Mouse (Mus musculus) natural killer cell, adult 2 months (primary cell): ENCODE results near the gene Myh7b.
A peak's percentile ranks its signal among the peaks of the same experiment; 100 is the strongest.
"Not testable (repeated sequence)": the region's sequence is repeated elsewhere in the genome, so short reads cannot be mapped to it uniquely, and the experiment has no call there.

Experiments
- DNase-seq, 2 experiments: peaks; one replicate each; pipeline ENCODE4 v3.0.0; 2022; ENCODE audit warnings: low spot score in 2 of 2

Myh7b gene

GRCm38 (mm10) chr2:155604560-155605235 lies 6.3 kb upstream of the Myh7b start:
- no peak for DNase-seq

DNA sequence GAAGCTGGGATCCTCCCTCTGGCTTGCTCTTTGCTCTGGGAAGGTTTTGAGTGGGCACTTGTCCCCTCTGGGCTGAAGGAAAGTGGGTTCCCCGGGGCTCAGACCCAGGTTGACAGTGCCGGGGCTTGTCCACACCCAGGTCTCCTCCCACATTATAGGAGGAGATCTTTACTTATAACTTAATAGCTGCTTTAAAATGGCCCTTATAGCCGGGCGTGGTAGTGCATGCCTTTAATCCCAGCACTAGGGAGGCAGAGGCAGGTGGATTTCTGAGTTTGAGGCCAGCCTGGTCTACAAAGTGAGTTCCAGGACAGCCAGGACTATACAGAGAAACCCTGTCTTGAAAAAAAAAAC lies 5.8 kb upstream of the Myh7b start:
- not testable (repeated sequence) for DNase-seq

- DNase-seq: no peak
Measured at GRCm38 (mm10) chr2:155606360-155606759, 4.7 kb upstream of the Myh7b start.

DNA sequence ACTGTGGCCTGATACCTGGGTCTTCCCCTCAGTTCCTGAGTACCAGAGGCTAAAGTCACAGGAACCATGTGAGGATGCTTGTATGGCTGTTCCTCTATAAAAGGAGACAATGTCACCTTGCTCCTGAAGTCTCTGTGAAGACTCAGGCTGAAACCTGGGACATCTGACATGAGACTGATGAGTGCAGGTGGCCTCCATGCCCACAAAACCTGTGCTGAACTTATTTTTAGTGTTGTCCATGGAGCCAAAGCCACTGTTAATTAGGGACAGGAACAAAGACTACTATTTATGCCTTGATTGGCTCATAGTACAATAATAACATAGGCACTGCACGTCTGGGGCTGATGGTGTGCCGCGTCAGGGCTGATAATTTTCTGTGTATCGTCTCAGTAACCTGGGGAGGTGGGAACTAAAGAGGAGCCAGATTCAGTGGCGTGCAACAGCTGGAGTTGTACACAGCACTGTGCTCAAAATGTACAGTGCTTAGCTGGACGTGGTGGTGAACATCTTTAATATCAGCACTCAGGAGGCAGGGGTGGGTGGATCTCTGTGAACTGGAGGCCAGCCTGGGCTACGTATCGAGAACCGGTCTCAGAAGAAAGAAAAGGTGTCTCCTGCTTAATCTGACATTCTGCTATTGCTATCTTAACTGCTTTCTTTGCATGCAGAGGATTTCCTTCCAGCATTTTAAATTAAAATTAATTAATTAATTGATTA lies 980 bp downstream of the Myh7b start:
- DNase-seq: no peak

DNA sequence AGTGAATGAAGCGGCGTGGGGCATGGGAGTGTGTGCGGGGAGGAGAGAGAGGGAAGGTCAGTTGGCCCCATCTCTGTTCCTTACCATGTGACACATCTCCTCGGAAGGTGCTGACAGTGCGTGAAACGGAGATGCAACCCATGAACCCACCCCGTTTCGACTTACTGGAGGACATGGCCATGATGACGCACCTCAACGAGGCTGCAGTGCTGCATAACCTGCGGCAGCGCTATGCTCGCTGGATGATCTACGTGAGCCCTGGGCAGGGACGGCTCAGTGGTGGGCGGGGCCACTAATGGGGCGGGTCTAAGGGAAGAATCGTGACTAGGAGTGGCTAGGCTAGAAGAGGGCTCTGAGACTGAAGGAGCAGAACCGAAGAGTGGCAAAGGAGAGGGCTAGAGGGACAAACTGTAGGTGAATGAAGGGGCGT lies 2.3 kb downstream of the Myh7b start:
- peak; percentile 61 to 69 for DNase-seq

DNA sequence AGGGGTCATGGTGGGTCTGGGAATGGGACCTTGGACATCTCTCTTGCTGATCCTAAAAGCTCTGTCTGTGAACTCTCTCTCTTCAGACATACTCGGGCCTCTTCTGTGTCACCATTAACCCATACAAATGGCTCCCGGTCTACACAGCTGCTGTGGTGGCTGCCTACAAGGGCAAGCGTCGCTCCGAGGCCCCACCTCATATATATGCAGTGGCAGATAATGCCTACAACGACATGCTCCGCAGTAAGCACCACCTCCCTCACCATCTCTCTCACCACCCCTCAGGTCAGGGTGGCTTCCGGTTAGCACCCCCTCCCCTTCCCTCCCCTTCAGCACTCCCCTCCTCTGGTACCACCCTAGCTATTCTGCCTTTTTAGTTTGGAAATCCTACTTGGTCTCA lies 2.9 kb downstream of the Myh7b start:
- DNase-seq: no peak

DNA sequence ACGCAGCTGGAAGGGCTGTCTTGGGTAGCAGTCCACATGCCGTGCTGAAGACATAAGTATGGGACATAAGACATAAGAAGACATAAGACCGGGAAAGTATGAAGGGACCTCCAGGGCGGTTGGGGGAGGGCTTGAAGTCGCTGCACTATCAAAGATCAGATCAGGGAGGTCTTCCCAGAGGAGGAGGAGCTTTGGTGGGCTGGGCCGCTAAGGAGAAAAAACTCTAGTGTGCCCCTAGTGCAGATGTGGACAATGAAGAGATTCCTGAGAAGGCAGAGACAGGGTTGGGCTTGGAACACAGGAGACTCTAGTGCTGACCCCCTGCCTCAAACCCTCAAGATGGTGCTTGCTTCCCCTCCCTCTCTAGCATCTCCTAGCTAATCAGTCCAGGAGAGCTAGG lies 6.0 kb downstream of the Myh7b start:
- no peak for DNase-seq

GRCm38 (mm10) chr2:155619817-155620216 lies 8.8 kb downstream of the Myh7b start:
- DNase-seq: peak; percentile 73 to 82

DNA sequence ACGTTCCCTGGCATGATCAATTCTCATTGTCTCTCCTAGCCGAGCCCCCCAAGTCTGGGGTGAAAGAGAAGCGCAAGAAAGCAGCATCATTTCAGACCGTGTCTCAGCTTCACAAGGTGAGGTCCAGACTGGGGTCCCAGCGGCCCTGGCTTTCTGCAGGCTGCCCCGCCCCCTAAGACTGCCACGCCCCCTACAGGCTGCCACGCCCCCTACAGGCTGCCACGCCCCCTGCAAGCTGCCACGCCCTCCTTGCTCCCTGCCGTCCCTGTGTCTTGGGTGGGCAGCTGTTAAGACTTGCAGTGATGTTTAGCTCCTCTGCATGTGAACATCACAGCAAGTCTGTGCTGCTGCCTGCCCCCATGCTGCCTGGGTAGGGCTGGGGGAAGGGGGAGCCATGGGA lies 11.6 kb downstream of the Myh7b start:
- no peak for DNase-seq

DNA sequence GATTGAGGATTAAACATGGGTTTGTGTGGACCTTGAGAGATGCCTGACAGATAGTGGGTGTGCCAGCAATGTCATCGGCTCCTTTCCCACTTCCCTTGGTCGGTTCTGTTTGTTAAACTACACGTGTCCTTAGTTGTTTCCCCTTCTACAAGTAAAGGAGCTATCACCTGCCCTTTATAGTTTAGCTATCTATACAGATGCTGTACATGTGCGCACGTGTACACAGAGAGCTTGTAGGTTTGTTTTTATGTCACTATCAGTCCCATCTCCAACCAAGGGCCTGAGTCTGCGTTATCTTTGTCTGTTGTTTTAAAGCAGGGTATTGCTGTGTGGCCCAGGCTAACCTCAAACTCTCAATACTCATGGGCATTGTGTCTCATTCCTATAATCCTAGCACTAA lies 13.0 kb downstream of the Myh7b start:
- no peak for DNase-seq

DNA sequence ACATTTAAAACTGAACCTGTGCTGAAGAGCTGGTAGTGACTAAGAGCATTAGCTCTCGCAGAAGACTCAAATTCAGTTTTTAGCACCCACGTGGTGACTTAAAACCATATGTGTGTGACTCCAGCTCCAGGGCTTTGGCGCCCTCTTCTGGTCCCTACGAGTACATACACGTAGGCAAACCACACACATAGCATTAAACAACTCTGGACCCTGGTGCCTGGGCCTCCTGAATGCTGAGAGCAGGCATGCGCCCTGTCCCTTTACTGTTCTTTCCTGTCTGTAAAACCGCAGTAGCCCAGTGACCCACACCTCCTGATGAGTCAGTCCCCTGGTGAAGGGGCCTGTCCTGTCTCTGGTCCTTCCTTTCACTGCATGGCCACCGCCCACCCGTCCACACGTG lies 13.7 kb downstream of the Myh7b start:
- peak; percentile 41 to 50 for DNase-seq

DNA sequence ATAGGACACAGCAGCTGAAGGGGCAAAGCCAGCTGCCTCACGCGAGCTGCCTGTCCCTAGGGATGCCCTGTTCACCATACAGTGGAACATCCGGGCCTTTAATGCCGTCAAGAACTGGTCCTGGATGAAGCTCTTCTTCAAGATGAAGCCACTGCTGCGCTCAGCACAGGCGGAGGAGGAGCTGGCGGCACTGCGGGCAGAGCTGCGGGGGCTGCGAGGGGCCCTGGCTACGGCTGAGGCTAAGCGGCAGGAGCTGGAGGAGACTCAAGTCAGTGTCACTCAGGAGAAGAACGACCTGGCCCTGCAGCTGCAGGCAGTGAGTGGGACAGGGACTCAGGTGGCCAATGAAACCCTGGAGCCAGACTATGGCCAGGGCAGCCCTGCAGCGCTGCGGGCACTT lies 15.3 kb downstream of the Myh7b start:
- DNase-seq: no peak

GRCm38 (mm10) chr2:155627030-155627738 lies 16.2 kb downstream of the Myh7b start:
- peak; percentile 56 to 71 for DNase-seq

DNA sequence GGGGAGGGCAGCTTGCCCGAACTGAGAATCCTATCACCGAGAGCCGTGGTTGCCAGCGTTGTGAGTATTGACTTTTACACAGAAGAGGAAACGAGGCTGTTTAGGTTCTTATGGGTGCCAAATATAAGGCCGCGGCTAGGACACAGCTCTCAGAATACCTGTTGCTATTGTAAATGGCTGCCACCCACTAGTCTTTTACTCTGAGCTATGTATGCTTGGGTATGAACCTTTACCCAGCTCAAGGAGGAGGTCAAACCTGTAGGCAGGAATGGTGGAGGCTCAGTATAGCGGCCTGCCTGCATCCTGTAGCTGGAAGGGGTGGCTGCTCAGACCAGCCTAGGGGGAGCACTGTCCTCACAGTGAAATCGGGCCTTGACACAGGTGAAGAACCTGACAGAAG lies 17.1 kb downstream of the Myh7b start:
- no peak for DNase-seq

DNA sequence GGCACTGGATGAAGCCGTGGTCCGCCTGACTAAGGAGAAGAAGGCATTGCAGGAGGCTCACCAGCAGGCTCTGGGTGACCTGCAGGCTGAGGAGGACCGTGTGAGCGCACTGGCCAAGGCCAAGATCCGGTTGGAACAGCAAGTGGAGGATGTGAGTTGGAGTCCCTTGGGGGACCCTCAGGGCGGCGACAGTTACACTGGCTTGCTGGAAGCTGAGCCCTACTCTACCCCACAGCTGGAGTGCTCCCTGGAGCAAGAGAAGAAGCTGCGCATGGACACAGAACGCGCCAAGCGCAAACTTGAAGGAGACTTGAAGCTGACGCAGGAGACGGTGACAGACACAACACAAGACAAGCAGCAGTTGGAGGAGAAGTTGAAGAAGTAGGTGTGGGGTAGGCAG lies 17.5 kb downstream of the Myh7b start:
- DNase-seq: no peak

DNA sequence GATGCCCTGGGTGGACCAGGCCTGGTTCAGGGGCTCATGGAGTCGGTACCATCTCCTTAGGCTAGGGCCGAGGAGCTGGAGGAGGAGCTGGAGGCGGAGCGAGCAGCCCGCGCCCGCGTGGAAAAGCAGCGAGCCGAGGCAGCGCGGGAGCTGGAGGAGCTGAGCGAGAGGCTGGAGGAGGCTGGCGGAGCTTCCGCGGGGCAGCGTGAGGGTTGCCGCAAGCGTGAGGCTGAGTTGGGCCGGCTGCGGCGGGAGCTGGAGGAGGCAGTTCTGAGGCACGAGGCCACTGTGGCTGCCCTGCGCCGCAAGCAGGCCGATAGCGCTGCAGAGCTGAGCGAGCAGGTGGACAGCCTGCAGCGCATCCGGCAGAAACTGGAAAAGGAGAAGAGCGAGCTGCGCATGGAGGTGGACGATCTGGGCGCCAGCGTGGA lies 18.2 kb downstream of the Myh7b start:
- DNase-seq: no peak

DNA sequence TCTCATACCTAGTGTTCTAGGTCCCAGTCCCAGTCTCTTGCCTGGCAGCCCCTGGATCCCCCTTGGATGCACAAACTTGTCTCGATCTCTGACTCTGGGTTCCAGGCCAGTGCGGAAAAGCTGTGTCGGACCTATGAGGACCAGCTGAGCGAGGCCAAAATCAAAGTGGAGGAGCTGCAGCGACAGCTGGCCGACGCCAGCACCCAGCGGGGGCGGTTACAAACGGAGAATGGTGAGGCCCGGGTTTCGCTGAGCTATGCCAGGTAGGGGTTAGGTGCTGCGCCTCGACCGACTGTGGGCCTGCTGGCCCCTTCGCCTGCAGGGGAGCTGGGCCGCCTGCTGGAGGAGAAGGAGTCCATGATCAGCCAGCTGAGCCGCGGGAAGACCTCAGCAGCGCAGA lies 19.1 kb downstream of the Myh7b start:
- no peak for DNase-seq

DNA sequence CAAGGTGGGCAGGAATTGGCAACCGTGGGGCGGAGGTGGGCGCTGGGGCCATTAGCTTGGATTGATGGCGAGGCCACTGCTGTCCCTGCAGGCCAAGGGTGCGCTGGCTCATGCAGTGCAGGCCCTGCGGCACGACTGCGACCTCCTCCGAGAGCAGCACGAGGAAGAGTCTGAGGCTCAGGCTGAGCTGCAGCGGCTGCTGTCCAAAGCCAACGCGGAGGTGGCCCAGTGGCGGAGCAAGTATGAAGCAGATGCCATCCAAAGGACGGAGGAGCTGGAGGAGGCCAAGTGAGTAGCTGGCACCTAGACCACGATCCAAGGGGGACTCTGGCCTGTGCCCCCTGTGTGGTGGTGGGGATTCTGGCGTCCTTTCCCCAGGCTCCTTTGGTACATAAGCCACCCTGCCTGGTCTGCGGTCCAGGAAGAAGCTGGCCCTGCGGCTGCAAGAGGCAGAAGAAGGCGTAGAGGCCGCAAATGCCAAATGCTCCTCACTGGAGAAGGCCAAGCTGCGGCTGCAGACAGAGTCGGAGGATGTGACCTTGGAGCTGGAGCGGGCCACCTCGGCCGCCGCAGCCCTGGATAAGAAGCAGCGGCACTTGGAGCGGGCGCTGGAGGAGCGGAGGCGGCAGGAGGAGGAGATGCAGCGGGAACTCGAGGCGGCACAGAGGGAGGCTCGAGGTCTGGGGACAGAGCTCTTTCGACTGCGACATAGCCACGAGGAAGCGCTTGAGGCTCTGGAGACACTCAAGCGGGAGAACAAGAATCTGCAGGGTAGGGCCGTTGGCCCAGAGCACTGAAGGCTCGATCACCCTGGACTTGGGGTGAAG lies 19.8 kb downstream of the Myh7b start:
- no peak for DNase-seq

DNA sequence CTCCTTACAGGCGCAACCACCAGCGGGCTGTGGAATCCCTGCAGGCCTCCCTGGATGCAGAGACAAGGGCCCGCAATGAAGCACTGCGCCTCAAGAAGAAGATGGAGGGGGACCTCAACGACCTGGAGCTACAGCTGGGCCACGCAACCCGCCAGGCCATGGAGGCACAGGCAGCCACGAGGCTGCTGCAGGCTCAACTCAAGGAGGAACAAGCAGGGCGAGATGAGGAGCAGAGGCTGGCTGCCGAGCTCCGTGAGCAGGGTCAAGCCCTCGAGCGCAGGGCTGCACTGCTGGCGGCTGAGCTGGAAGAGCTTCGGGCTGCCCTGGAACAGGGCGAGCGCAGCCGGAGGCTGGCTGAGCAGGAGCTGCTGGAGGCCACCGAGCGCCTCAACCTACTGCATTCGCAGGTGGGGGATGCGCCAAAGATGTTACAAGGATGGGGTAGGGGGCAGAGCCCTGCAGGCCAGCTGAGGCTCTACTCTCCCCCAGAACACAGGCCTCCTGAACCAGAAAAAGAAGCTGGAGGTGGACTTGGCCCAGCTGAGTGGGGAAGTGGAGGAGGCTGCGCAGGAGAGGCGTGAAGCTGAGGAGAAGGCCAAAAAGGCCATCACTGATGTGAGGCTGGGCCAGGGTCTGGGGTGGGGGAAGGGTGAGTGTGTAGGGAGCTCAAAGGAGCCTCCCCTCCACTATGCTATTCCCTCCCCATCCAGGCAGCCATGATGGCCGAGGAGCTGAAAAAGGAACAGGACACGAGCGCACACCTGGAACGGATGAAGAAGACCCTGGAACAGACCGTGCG lies 21.3 kb downstream of the Myh7b start:
- no peak for DNase-seq

DNA sequence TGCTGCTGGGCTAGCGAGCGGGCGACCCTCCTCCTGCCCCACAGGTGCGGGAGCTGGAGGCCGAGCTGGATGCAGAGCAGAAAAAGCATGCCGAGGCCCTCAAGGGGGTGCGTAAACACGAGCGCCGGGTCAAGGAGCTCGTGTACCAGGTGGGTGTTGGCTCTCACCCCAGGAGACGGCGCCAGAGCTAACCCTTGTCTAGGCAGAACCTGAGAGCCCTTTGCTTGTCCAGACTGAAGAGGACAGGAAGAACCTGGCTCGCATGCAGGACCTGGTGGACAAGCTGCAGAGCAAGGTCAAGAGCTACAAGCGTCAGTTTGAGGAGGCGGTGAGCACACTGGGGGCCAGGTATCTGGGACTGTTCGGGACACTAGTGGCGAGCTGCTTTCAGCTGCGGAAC lies 22.1 kb downstream of the Myh7b start:
- no peak for DNase-seq

GRCm38 (mm10) chr2:155633731-155634130 lies 22.7 kb downstream of the Myh7b start:
- no peak for DNase-seq
